Mouse (Mus musculus): ENCODE results near the gene Abi3bp.

DNA sequence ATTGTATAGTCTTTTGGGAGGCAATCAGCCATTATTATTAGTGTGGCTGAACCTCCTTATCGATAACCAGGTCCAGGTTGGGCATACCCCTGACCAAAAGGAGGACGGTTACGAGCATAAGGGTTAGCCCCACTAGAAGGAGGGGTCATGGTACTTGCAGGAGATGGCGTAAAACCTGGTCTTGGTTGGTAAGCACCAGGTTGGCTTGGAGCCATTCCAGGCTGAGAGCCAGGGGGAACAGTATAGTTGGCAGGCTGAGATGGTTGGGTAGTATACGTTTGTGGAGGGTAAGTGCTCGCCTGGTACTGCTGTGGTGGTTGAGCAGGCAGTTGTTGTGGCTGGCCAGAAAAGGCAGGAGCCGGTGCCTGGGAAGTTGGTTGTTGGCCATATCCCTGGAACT, 213.0 kb downstream of the Abi3bp start:
- TF ChIP-seq POLR2A (IDR thresholded peaks at IDR 0.05; ENCODE audit: insufficient read depth, low read length) (no peak), CTCF (IDR thresholded peaks at IDR 0.05; ENCODE audit: low read depth, low read length) (no peak)
